Mouse (Mus musculus) MEL (cell line): ENCODE data around the gene Gm11568. TPM values are rescaled to one million over a fixed set of nuclear protein-coding genes. Genes with fewer than 3 reads are reported as not detected.
"Not testable (repeated sequence)": the region's sequence is repeated elsewhere in the genome, so short reads cannot be mapped to it uniquely, and the experiment has no call there.

ENCODE experiments used
- DNase-seq: peaks from one replicate; pipeline ENCODE4 v3.0.0; 2011; ENCODE audit warnings: low read depth, low spot score
- H3K27ac ChIP-seq: 2 replicates; pipeline ENCODE4 v1.5.1; 2012; ENCODE audit warnings: low read depth, mild to moderate bottlenecking, control low read depth, low read length, moderate library complexity; ENCODE audit not compliant: control insufficient read depth
- H3K27me3 ChIP-seq, 2 experiments: fragments of 150-350 bp in 1 of 2; sonication (generic) in 1 of 2; 2 replicates each; pipeline ENCODE4 v1.6.1; 2012; ENCODE audit warnings: low read length in 2 of 2, mild to moderate bottlenecking in 2 of 2, improper control_type of control experiment in 1 of 2, moderate library complexity in 1 of 2; ENCODE audit not compliant: insufficient read depth in 2 of 2, control insufficient read depth in 1 of 2
- H3K36me3 ChIP-seq, 2 experiments: 2 replicates each; pipeline ENCODE4 v1.6.1; 2012 to 2014; ENCODE audit warnings: low read length in 2 of 2, improper control_type of control experiment in 1 of 2, inconsistent platforms in 1 of 2, mild to moderate bottlenecking in 1 of 2; ENCODE audit not compliant: insufficient read depth in 2 of 2, control insufficient read depth in 1 of 2
- H3K4me1 ChIP-seq, 2 experiments: fragments of 150-350 bp in 1 of 2; sonication (generic) in 1 of 2; 2 replicates each; pipeline ENCODE4 v1.6.1; 2012; ENCODE audit warnings: low read length in 2 of 2, improper control_type of control experiment in 1 of 2, mild to moderate bottlenecking in 1 of 2; ENCODE audit not compliant: insufficient read depth in 2 of 2, control insufficient read depth in 1 of 2
- H3K4me3 ChIP-seq, 2 experiments: fragments of 150-350 bp in 1 of 2; sonication (generic) in 1 of 2; 2 replicates each; pipeline ENCODE4 v1.5.1; 2012; ENCODE audit warnings: low read depth in 2 of 2, low read length in 2 of 2, mild to moderate bottlenecking in 2 of 2, moderate library complexity in 2 of 2, control low read depth in 1 of 2, improper control_type of control experiment in 1 of 2; ENCODE audit not compliant: control insufficient read depth in 1 of 2, insufficient read depth in 1 of 2
- H3K79me2 ChIP-seq: 2 replicates; pipeline ENCODE4 v1.6.1; 2012; ENCODE audit warnings: mild to moderate bottlenecking, low read length, moderate library complexity; ENCODE audit not compliant: control insufficient read depth, poor library complexity, insufficient read depth
- H3K9ac ChIP-seq: 2 replicates; pipeline ENCODE4 v1.6.1; 2012; ENCODE audit warnings: low read depth, mild to moderate bottlenecking, control low read depth, low read length, moderate library complexity; ENCODE audit not compliant: control insufficient read depth, poor library complexity, severe bottlenecking
- H3K9me3 ChIP-seq: fragments of 150-350 bp; sonication (generic); replicated peaks from 2 replicates; pipeline ENCODE4 v1.6.1; 2012; ENCODE audit warnings: mild to moderate bottlenecking, low read length, improper control_type of control experiment, moderate library complexity; ENCODE audit not compliant: insufficient read depth
- CHD1 ChIP-seq: IDR thresholded peaks from 2 replicates; pipeline ENCODE4 v1.6.1; 2012; ENCODE audit warnings: low read depth, mild to moderate bottlenecking, inconsistent platforms, low read length, improper control_type of control experiment
- CHD2 ChIP-seq: IDR thresholded peaks from 2 replicates; pipeline ENCODE4 v1.6.1; 2011; ENCODE audit warnings: low read length, improper control_type of control experiment
- EP300 ChIP-seq, 2 experiments: IDR thresholded peaks; 2 replicates each; pipeline ENCODE4 v1.6.1; 2011; ENCODE audit warnings: improper control_type of control experiment in 2 of 2, low read length in 2 of 2, low read depth in 1 of 2, mild to moderate bottlenecking in 1 of 2
- GABPA ChIP-seq: IDR thresholded peaks from 2 replicates; pipeline ENCODE4 v1.6.1; 2012; ENCODE audit warnings: low read depth, mild to moderate bottlenecking, inconsistent platforms, low read length, improper control_type of control experiment, moderate library complexity
- HCFC1 ChIP-seq: IDR thresholded peaks from 2 replicates; pipeline ENCODE4 v1.6.1; 2012; ENCODE audit warnings: low read depth, mild to moderate bottlenecking, inconsistent platforms, low read length, improper control_type of control experiment, moderate library complexity
- MAFK ChIP-seq: IDR thresholded peaks from 2 replicates; pipeline ENCODE4 v1.6.1; 2011; ENCODE audit warnings: low read depth, mild to moderate bottlenecking, low read length, improper control_type of control experiment, borderline replicate concordance
- MEF2A ChIP-seq: IDR thresholded peaks from 2 replicates; pipeline ENCODE4 v1.6.1; 2014; ENCODE audit warnings: low read depth, mild to moderate bottlenecking, inconsistent platforms, low read length, improper control_type of control experiment; ENCODE audit not compliant: poor library complexity, insufficient replicate concordance, severe bottlenecking; ENCODE audit errors: extremely low read depth
- MXI1 ChIP-seq: IDR thresholded peaks from 2 replicates; pipeline ENCODE4 v1.6.1; 2011; ENCODE audit warnings: mild to moderate bottlenecking, low read depth, low read length, improper control_type of control experiment
- MYC ChIP-seq: IDR thresholded peaks from 2 replicates; pipeline ENCODE4 v1.6.1; 2011; ENCODE audit warnings: low read depth, mild to moderate bottlenecking, low read length, improper control_type of control experiment, moderate library complexity
- NELFE ChIP-seq: IDR thresholded peaks from 2 replicates; pipeline ENCODE4 v1.6.1; 2011; ENCODE audit warnings: low read depth, low read length, improper control_type of control experiment
- RAD21 ChIP-seq: IDR thresholded peaks from 2 replicates; pipeline ENCODE4 v1.6.1; 2011; ENCODE audit warnings: mild to moderate bottlenecking, low read depth, low read length, improper control_type of control experiment
- RCOR1 ChIP-seq: IDR thresholded peaks from 2 replicates; pipeline ENCODE4 v1.6.1; 2012; ENCODE audit warnings: low read depth, mild to moderate bottlenecking, inconsistent platforms, low read length, improper control_type of control experiment
- TAL1 ChIP-seq: IDR thresholded peaks from 2 replicates; pipeline ENCODE4 v1.6.1; 2012; ENCODE audit warnings: mild to moderate bottlenecking, inconsistent platforms, low read length, moderate library complexity, mixed read lengths
- TCF12 ChIP-seq: IDR thresholded peaks from 2 replicates; pipeline ENCODE4 v1.6.1; 2014; ENCODE audit warnings: low read depth, mild to moderate bottlenecking, inconsistent platforms, low read length, improper control_type of control experiment, moderate library complexity
- USF1 ChIP-seq: IDR thresholded peaks from 2 replicates; pipeline ENCODE4 v1.6.1; 2014; ENCODE audit warnings: low read depth, mild to moderate bottlenecking, inconsistent platforms, low read length, improper control_type of control experiment, moderate library complexity
- ZMIZ1 ChIP-seq: IDR thresholded peaks from 2 replicates; pipeline ENCODE4 v1.6.1; 2012; ENCODE audit warnings: low read depth, mild to moderate bottlenecking, inconsistent platforms, low read length, improper control_type of control experiment, moderate library complexity
- ZNF384 ChIP-seq: IDR thresholded peaks from 2 replicates; pipeline ENCODE4 v1.6.1; 2012; ENCODE audit warnings: low read depth, mild to moderate bottlenecking, inconsistent platforms, low read length, improper control_type of control experiment
- polyA plus RNA-seq, 2 experiments: library from polyadenylated mRNA; stranded (reverse) in 1 of 2; unstranded in 1 of 2; fragments of >175 nt in 1 of 2; fragments of >200 nt in 1 of 2; gene quantifications; 2 replicates each; pipeline versions ENCODE4 v1.2.1 to v1.2.4; 2012; ENCODE audit warnings: low replicate concordance in 2 of 2, low read depth in 1 of 2; ENCODE audit not compliant: insufficient read length in 2 of 2, insufficient read depth in 1 of 2, missing spikeins in 1 of 2
- total RNA-seq: library from RNA; depleted of rRNA; stranded (reverse); fragments of 300-350 nt; gene quantifications from 2 replicates; pipeline ENCODE4 v1.2.3, GENCODE M21; 2012; rRNA removed

The Gm11568 gene
- total RNA-seq (not detected in 2 replicates), polyA plus RNA-seq (not detected)

DNA sequence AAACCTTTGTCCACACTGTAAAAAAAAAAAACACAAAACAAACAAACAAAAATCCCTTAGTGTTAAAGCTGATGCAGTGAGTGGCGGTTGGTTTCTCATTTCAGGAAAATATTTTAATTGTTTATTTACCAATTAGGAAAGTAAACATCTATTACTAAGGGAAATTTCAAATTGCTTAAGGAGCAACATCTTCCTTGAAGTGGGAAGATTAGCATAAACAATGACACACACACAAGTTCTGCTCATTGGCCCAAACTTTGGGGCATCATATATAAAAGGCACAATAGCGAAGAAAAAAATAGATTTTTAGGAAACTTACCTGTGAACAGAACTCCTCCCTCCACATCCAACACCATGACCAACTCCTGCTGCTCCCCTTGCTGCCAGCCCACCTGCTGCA lies at the start of gene Gm11568:
Gene Gm11568 (plus strand): TSS at position 301 of the 400 bp plus-strand sequence.
- TF ChIP-seq TCF12 (no peak), RCOR1 (no peak), EP300 (IDR thresholded peaks at IDR 0.05; ENCODE audit: low read depth in 1 of 2, low read length in 2 of 2) (no peak), CHD1 (no peak), HCFC1 (no peak), ZMIZ1 (no peak), MXI1 (no peak), TAL1 (no peak), ZNF384 (no peak), NELFE (no peak), RAD21 (no peak), GABPA (no peak), MYC (no peak), MEF2A (no peak), MAFK (no peak), CHD2 (no peak), USF1 (no peak)
- Histone ChIP-seq H3K9me3 (no peaks in the 10 kb centered on the region), H3K4me1 (no peaks in the 10 kb centered on the region), H3K79me2 (no peaks in the 10 kb centered on the region), H3K4me3 (no peak within 1 kb of the TSS), H3K9ac (no peak within 1 kb of the TSS), H3K27ac (no peak within 1 kb of the TSS), H3K36me3 (no peaks in the 10 kb centered on the region), H3K27me3 (no peaks in the 10 kb centered on the region; a peak in 1 of 4 replicates)
- no peak for DNase-seq

DNA sequence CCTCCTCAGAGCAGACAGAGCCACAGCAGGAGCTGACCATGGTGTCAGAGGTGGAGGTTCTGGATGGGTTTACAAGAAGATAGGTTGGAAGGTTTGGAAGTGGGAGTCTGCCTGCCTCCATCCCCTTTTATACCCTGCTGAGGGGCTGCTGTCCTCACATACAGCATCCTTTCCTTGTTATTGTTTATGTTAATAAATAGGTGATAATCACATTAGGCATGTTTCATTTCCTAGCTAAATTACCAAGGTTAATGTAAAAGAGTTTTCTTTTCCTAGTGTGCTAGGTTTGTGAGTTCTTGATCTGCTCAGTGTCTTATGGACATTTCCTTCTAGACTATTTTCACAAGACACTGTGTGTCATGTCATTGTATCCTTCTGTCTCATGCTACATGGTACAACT lies 47.9 kb upstream of the Gm11568 start, which contains the start of gene Krtap4-13:
Gene Krtap4-13 (minus strand): TSS at position 101 of the 400 bp plus-strand sequence.
- H3K27ac ChIP-seq, H3K79me2 ChIP-seq, H3K9ac ChIP-seq, H3K27me3 ChIP-seq, H3K4me1 ChIP-seq, H3K36me3 ChIP-seq, DNase-seq, H3K9me3 ChIP-seq, H3K4me3 ChIP-seq: not testable (repeated sequence)

DNA sequence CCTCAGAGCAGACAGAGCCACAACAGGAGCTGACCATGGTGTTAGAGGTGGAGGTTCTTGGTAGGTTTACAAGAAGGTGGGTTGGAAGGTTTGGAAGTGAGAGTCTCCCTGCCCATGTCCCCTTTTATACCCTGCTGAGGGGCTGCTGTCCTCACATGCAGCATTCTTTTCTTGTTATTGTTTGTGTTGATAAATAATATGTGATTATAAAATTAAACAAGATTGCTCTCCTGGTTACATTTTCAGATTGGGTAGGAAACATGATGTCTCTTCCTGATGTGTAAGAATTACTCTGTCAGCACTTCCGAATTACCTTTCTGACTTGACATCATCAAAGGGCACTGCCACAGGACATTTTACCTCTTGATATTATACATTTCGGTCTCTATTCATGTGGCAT lies 42.2 kb upstream of the Gm11568 start, which contains the start of gene Gm11564:
Gene Gm11564 (minus strand): TSS at position 101 of the 400 bp plus-strand sequence.
- not testable (repeated sequence) for H3K27me3 ChIP-seq, DNase-seq, H3K4me1 ChIP-seq, H3K9me3 ChIP-seq, H3K36me3 ChIP-seq, H3K9ac ChIP-seq, H3K79me2 ChIP-seq, H3K4me3 ChIP-seq, H3K27ac ChIP-seq
